Mouse (Mus musculus) Patski (cell line): ENCODE results near the gene Trim63. TPM values are rescaled to one million over a fixed set of nuclear protein-coding genes. Genes with fewer than 3 reads are reported as not detected.
A peak's percentile ranks its signal among the peaks of the same experiment; 100 is the strongest.
"Not testable (repeated sequence)": the region's sequence is repeated elsewhere in the genome, so short reads cannot be mapped to it uniquely, and the experiment has no call there.

Source experiments
- ATAC-seq: fragments of 100-300 bp; one replicate; pipeline ENCODE4 v1.8.0; 2021
- CTCF ChIA-PET: fragments of 350-600 bp; sonication (Branson Sonifier 250); formaldehyde crosslinking; loops from one replicate; lab custom pipeline; 2022; ENCODE audit warnings: inconsistent platforms; lab: Charles Lee
- POLR2A ChIA-PET: fragments of 350-600 bp; sonication (Branson Sonifier 250); formaldehyde crosslinking; loops from one replicate; lab custom pipeline; 2022; ENCODE audit warnings: antibody characterized with exemption, inconsistent platforms; lab: Charles Lee
- DNase-seq: peaks from one replicate; pipeline ENCODE4 v3.0.0-alpha.2; 2011; ENCODE audit warnings: low read depth, low spot score
- H3K27me3 ChIP-seq: fragments of 371-371 bp; one replicate; pipeline ENCODE4 v1.5.1; 2021
- CTCF ChIP-seq: fragments of 100-300 bp; IDR thresholded peaks from one replicate; pipeline ENCODE4 v1.5.1; 2021
- in situ Hi-C: fragments of 300-500 bp; cut with MboI; formaldehyde crosslinking; loops from 3 replicates; pipeline ENCODE4 v1.11.1; 2018; ENCODE audit warnings: low pct_unique_long_range_greater_than_20kb, mixed read lengths
- polyA plus RNA-seq: library from polyadenylated mRNA; unstranded; gene quantifications from one replicate; pipeline ENCODE4 v1.2.3, GENCODE M21; 2021

The Trim63 gene
- 0.36 TPM for polyA plus RNA-seq

DNA sequence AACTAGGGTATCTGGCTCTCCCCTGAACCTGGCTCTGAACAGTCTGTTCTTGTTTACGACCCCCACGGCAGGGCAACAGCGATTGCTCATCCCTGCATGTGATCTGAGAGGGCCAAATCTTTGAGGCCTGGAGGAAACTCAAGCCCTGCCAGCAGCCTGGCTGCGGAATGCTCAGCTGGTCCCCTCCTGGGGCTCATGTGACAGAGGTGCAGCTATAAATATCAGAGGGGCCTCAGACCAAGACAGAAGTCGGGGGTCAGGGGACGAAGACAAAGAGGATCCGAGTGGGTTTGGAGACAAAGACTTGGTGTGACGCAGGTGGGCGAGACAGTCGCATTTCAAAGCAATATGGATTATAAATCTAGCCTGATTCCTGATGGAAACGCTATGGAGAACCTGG, at the start of gene Trim63:
Gene Trim63 (plus strand): TSS at position 245 of the 400 bp plus-strand sequence.
- ATAC-seq: no peak
- H3K27me3 ChIP-seq: no peaks in the 10 kb centered on the region
- in situ Hi-C loops: no loop called here
- ChIA-PET POLR2A (no interaction called here), CTCF (no interaction called here)
- DNase-seq: no peak
- no peak for TF ChIP-seq CTCF

DNA sequence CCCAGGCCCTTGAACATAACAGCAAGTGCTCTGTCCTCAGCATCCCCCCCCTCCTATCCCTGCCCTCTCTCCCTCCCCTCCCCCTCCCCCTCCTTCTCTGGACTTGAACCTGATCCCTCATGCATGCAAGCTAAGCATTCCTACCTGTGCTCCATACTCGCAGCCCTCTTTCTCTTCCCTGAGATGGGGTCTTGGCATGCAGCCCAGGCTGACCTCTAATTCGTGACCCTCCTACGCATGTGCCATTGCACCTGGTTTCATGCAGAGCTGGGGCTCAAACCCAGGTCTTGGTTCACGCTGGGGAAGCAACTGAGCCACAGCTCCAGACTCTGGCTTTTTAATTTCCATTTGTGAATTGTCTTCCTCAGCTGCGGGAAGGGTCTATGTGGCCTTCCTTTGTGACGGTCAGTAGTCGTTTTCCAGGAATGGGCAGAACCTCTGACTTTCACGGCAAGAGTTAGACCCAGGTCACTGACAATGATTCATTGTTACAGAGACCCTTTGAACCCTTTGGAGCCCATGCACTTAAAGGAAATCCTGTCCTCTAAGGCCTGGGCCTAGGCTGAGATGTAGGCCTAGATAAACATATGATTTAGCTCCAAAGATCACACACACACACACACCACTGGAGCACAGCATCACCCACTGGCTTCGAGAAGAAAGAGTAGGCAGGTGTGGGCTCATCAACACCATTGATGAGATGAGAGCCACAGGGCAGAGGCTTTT, 48.9 kb upstream of the Trim63 start:
- no peak for DNase-seq
- ATAC-seq: no peak
- ChIA-PET POLR2A (no interaction called here), CTCF (no interaction called here)
- no peak for TF ChIP-seq CTCF
- in situ Hi-C loops: no loop called here
- no peaks in the 10 kb centered on the region for H3K27me3 ChIP-seq

DNA sequence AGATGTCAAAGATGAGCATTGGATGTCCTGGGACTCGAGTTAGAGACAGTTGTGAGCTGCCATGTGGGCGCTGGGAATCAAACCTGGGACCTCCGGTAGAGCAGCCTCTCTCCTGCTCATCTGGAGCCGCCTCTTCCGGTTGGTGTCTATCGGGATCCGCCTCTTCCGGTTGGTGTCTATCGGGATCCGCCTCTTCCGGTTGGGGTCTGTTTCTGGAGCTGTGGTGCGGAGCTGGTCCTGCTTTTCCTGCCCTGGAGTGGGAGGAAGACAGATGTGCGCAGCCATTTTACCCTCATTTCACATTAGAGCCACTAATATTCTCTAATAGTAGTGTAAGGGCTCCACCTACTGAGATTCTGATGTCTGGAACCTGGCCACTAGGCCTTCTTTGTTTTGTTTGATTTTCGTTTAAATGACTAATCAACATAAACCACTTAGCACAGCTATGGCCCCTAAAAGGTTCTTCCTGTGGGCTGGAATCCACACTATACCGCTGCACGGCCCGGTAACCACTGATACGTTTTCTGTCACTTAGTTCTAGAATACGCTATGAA, 46.7 kb upstream of the Trim63 start:
- DNase-seq: no peak
- no peak for TF ChIP-seq CTCF
- CTCF ChIA-PET: interaction anchor here (1.9 kb wide), 1 partner anchor 88 kb away, joined by 3 read pairs; no protein-coding TSS in a partner anchor

DNA sequence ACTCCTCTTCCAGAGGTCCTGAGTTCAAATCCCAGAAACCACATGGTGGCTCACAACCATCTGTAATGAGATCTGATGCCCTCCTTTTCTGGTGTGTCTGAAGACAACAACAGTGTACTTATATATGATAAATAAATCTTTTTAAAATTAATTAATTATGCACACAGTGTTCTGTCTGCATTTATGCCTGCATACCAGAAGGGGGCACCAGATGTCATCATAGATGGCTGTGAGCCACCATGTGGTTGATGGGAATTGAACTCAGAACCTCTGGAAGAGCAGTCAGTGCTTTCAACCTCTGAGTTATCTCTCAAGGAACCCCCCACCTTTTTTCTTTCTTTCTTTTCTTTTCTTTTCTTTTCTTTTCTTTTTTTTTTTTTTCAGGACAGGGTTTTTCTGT, 45.3 kb upstream of the Trim63 start:
- H3K27me3 ChIP-seq, CTCF ChIA-PET, POLR2A ChIA-PET, in situ Hi-C loops, DNase-seq, ATAC-seq: not testable (repeated sequence)
- TF ChIP-seq CTCF: peak; percentile 64

More for the DNA sequence above, 46.7 kb upstream of the Trim63 start:
- no peak for ATAC-seq
- in situ Hi-C loops: no loop called here
- no peaks in the 10 kb centered on the region for H3K27me3 ChIP-seq
- POLR2A ChIA-PET: no interaction called here

DNA sequence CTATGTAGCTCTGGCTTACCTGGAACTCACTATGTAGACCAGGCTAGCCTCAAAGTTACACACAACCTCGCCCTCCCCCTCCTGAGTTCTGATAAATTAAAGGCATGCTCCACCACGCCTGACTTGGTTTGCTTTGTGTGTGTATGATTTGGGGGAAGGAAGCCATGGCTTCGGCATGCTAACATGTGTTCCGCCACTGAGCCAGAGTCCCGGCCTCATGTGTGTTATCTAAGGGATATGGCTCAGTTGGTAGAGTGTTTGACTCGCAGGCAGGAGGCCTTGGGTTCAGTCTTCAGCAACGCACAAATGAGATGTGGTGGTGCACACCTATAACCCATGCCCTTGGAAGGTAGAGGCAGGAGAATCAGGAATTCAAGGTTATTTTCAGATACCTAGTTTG, 42.9 kb upstream of the Trim63 start:
- ChIA-PET POLR2A (no interaction called here), CTCF (no interaction called here)
- ATAC-seq (no peak), DNase-seq (no peak)
- in situ Hi-C loops: no loop called here
- no peaks in the 10 kb centered on the region for H3K27me3 ChIP-seq
- TF ChIP-seq CTCF: no peak

DNA sequence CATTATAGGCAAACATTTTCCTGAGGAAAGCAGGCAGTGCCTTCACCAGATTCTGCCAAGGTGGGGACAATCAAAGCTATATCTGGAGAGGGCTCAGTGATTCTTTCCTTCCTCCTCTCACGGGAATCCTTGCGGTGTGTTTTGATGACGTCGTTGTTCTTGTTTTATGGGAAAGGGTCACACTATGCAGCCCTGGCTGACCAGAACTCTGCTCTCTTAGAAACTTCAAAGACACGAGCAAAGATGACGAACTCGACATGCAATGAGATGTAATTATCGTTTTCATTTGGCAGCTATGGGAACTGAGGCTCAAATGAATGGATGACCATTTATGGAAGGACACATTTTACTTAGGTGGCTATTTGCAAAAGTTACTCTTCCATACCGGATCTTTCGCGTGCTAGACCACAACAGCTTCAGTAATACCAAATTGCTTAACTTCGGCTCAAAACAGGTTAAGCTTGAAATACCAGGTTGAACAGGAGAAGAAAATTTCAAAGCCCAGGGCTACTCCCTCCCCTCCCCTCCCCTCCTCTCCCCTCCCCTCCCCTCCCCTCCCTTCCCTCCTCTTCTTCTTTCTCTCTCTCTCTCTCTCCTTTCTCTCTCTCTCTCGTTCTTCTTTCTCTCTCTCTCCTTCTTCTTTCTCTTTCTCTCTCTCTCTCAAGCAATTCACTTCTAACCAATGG, 42.0 kb upstream of the Trim63 start:
- ChIA-PET CTCF (no interaction called here), POLR2A (no interaction called here)
- no peaks in the 10 kb centered on the region for H3K27me3 ChIP-seq
- in situ Hi-C loops: no loop called here
- DNase-seq (no peak), ATAC-seq (no peak)
- TF ChIP-seq CTCF: no peak

DNA sequence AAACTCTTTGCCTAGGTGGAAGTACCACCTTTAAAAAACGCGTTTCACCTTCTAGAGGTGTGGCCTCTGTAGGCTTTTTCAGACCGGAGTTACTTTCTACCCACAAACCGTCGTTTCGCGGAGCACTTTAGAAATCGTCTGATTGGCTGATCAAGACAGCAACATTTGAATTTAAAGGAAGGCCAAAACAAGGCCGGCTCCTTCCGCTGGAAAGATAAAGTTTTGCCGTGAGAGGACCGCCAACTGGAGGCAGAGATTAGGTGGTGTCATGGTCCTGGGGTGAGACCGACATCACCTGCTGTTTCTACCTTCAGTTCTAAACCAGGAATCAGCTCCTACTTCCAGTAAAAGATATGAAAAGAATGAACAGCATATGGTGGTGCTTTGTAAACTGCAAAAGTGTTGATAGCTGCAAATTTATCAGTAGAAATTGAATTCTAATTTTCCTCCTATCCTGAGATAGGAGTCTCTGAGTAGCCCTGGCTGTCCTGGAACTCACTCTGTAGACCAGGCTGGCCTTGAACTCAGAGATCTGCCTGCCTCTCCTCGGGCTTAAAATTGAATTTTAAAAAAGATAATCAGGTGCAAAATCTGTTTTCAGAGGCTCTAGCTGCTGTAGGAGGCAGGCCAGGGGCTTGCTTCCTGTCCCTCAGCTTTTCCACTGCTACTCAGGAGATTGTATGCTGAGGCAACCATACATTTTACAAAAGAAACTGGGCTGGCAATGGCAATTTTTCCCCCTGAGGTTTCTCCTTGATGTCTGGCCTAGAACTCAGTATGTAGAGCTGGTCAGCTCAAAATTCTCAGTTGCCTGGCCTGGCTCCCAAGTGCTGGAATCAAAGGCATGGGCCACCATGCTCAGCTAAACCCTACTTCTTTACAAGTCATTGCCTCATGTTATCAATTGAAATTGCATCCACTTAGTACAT, 41.2 kb upstream of the Trim63 start:
- POLR2A ChIA-PET: no interaction called here
- no peaks in the 10 kb centered on the region for H3K27me3 ChIP-seq
- in situ Hi-C loops: no loop called here
- TF ChIP-seq CTCF: no peak
- CTCF ChIA-PET: no interaction called here
- ATAC-seq: no peak
- DNase-seq: no peak

DNA sequence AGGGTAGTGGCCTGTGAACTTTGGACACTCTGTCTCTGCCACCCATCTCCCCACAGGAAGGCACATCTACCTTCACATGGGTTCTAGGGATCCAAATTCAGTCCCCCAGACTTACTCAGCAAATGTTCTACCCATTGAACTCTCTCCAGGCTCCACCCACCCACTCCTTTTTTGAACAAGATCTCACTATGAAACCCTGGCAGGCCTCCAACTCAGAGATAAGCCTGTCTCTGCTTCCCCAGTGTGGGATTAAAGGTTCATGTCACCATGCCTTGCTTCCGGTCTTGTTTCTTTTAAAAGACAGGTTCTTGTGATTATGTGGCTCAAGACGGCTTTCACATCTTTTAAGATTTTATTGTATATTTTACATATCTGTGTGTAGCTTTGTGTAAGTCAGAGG, 30.0 kb upstream of the Trim63 start:
- ChIA-PET POLR2A (no interaction called here), CTCF (no interaction called here)
- DNase-seq (no peak), ATAC-seq (no peak)
- no peak for TF ChIP-seq CTCF
- in situ Hi-C loops: no loop called here
- H3K27me3 ChIP-seq: no peaks in the 10 kb centered on the region

DNA sequence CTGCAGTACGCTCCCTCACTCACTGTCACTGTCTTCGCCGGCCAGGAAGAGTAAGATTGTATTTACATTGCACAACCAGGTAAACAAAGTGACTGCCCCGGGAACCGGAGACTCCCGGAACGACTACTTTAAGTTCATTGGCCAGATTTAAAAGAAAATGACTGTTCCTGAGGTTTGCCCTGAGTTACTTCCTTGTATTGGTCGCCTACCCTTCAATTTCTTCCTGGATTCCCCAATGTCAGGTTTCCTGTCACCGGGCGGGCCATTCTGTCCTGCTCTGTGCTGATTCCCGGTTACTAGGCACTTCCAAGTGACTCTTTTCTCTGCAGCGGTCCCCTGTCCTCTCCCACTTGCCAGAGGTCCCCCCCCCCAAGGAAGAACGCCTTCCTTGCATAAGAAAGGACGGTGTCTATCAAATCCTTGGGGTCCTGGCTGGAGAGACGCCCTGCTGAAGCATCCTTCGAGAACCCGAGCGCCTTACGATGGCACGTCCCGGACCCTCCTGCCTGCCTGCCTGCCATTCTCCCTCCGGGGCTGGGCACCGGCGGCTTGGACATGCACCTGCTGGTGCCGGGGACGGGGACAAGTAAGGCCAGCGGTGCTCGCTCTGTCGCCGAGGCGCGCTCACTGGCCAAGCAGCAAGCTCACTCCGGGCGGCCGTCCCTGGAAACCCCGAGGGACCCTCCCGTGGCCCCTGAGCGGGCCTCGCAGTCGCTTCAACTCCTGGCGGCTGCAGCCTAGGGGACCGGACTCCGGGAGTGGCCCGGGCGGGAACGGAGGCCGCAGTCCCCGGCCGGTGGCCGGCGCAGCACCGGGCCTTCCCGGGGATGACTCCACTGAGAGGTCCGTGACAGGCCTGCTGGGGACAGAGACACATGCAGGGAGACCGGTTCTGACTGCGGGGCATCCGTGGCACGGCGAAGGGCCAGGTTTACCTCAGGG, 28.4 kb upstream of the Trim63 start:
- CTCF ChIA-PET: no interaction called here
- in situ Hi-C loops: no loop called here
- no peaks in the 10 kb centered on the region for H3K27me3 ChIP-seq
- TF ChIP-seq CTCF: no peak
- POLR2A ChIA-PET: no interaction called here
- DNase-seq (no peak), ATAC-seq (no peak)
